Mouse (Mus musculus): ENCODE data around the gene Polr3c.
A peak's percentile ranks its signal among the peaks of the same experiment; 100 is the strongest.
"Not testable (repeated sequence)": the region's sequence is repeated elsewhere in the genome, so short reads cannot be mapped to it uniquely, and the experiment has no call there.

The Polr3c gene

GRCm38 (mm10) chr3:96708684-96709064 is 18.8 kb downstream of the Polr3c start:
- no peak for DNase-seq (ENCODE audit: low spot score)

GRCm38 (mm10) chr3:96707903-96708683 is 19.3 kb downstream of the Polr3c start, which contains the start of gene Nudt17:
Gene Nudt17 (minus strand): TSS chr3:96708562.
- DNase-seq (ENCODE audit: low spot score): peak; percentile 85

- no peak for DNase-seq (ENCODE audit: low spot score)
Observed at GRCm38 (mm10) chr3:96706984-96707383, 20.4 kb downstream of the Polr3c start.

- DNase-seq (ENCODE audit: low spot score): no peak
Observed at GRCm38 (mm10) chr3:96706217-96706616, 21.2 kb downstream of the Polr3c start.

DNA sequence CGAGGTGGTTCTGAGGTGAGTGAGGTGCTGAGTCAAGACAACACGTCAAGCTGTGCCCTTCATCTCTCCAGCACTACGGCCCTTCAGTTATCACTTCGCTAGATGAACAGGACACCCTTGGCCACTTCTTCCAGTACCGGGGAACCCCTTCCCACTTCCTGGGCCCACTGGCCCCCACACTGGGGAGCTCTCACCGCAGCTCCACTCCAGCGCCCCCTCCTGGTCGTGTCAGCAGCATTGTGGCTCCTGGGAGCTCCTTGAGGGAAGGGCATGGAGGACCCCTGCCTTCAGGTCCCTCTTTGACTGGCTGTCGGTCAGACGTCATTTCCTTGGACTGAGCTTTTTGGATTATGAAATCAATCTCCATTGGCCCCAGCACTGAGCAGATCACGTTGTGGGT is 22.6 kb downstream of the Polr3c start:
- no peak for DNase-seq (ENCODE audit: low spot score)

- no peak for DNase-seq (ENCODE audit: low spot score)
Observed at GRCm38 (mm10) chr3:96701003-96701402, 26.4 kb downstream of the Polr3c start.

DNA sequence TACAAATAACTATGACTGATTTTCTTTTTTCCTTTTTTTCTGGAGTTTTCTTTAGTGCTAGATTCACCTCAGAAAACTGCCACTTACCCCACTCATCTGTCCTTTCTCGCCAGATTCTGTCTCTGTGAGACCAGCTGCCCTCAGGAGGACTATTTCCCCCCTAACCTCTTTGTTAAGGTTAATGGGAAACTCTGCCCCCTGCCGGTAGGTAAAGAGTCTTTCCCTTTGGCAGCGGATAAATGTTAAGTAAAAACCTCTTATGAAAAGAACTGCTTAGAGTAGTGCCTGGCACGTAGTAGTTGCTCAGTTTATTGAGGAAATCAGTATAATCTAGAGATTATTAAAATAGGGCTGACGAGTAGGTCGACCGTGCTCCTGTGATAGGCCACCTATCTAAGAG is 27.1 kb downstream of the Polr3c start:
- DNase-seq (ENCODE audit: low spot score): peak; percentile 29

DNA sequence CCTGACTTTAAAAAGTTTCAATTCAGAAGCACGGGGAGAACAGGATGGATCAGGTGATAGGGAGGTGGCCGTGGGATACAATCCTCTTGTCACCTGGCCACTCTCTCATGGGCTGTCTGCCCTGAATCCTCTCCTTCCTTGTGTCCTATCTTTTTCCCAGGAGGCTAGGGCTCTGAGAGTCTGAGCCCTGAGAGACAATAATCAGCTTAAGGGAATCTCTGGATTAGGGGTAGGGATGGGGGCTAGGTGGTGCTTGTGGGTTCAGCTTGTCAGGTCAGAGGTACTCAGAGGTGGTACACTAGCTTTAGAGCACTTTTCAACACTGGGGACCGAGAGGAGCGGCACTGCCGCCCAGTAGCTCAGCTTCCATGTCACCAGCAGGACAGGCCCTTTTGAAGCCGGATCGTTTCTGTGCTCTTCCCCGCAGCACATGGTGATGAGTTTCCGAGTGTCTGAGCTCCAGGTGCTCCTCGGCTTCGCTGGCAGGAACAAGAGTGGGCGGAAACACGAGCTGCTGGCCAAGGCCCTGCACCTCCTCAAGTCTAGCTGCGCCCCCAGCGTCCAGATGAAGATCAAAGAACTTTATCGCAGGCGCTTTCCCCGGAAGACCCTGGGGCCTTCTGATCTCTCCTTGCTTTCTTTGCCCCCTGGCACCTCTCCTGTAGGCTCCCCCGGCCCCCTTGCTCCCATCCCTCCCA is 28.3 kb downstream of the Polr3c start:
- no peak for DNase-seq (ENCODE audit: low spot score)

- peak; percentile 94 for DNase-seq (ENCODE audit: low spot score)
Observed at GRCm38 (mm10) chr3:96696766-96697732, 30.4 kb downstream of the Polr3c start.

DNA sequence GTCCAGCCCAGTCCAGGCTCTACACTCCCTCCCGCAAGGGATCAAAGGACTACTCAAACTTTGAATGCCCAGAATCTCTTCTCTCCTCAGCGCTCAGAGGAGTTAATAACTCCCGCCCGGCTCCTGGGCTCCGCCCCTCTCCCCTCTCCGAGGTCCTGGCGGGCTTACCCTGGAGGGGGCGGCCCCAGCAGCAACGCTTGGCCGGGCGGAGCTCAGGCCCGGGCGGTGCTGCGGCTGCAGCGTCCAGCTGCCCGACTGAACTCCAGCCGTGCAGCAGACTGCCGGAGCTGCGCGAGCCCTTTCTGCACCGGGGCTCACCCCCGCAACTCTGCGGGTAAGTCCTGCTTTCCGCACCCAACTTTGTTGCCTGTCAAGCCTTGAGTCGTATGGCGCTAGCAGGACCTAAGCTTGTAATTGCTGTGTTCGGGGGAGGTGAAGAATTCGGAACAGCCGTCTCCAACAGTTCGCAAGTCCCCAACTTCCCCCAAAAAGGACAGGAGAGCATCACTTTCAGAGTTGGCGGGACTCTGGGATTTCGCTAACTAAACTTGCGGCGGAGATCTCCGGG is 31.1 kb downstream of the Polr3c start, which contains the start of gene Pias3:
Pias3 (plus strand) TSS at position 187 of the 568 bp plus-strand sequence.
- DNase-seq (ENCODE audit: low spot score): peak; percentile 89

- DNase-seq (ENCODE audit: low spot score): no peak
Observed at GRCm38 (mm10) chr3:96693579-96693978, 33.8 kb downstream of the Polr3c start.

GRCm38 (mm10) chr3:96692506-96692905 is 34.9 kb downstream of the Polr3c start:
- DNase-seq (ENCODE audit: low spot score): peak; percentile 28

- no peak for DNase-seq (ENCODE audit: low spot score)
Observed at GRCm38 (mm10) chr3:96690298-96690697, 37.1 kb downstream of the Polr3c start.

DNA sequence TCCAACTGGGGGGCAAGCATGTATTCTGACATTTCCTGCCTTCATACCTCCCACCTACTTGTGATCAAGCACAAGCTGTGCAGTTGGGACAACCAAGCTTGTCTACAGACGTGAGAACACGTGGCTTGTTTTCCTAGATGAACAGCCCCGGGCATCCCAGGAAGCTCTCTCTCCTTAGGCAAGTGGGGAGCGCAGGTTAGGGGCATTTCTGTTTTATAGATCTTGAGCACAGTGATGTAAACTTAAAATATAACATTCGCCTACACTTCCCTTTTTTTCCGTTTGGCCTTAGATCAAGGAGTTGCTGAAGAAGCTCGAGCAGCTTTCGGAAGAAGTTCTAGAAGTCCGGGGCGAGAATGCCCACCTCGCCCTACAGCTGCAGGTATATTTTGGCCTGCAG is 38.6 kb downstream of the Polr3c start:
- no peak for DNase-seq (ENCODE audit: low spot score)

- not testable (repeated sequence) for DNase-seq (ENCODE audit: low spot score)
Observed at GRCm38 (mm10) chr3:96686057-96686456, 41.4 kb downstream of the Polr3c start.

DNA sequence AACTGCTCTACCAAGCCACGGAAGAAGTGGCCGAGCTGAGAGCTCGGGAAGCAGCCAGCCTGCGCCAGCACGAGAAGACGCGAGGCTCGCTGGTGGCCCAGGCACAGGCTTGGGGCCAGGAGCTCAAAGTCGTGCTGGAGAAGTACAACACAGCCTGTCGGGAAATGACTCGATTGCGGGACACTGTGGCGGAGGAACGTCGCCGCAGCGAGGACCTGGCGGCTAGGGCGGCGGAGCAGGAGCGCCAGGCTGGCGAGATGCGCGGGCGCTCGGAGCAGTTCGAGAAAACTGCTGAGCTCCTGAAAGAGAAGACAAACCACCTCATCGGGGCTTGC is 42.6 kb downstream of the Polr3c start:
- no peak for DNase-seq (ENCODE audit: low spot score)

GRCm38 (mm10) chr3:96684151-96684821 is 43.1 kb downstream of the Polr3c start:
- no peak for DNase-seq (ENCODE audit: low spot score)

- no peak for DNase-seq (ENCODE audit: low spot score)
Observed at GRCm38 (mm10) chr3:96683496-96683895, 43.9 kb downstream of the Polr3c start.

- DNase-seq (ENCODE audit: low spot score): no peak
Observed at GRCm38 (mm10) chr3:96680269-96680956, 47.0 kb downstream of the Polr3c start.

DNA sequence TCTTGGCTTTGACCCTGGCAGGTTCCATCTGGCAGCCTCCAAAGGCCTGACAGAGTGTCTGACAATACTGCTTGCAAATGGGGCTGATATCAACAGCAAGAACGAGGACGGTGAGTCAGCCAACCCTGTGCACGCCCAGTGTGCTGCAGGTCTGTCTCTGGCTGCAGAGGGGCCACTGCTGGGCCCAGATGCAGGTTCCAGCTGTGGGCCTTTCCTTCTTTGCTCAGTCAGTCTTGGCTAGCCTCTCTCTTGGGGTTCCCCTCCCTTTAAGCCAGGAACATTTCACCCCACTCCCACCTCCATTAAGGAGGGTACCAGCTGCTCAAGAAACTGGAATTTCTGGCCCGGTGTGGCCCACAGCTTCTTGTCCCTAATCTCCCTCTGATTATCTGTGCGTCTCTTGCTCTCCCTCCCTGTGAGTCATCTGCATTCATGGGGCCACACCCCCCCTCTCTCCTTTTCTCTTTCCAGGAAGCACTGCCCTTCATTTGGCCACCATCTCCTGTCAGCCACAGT is 48.2 kb downstream of the Polr3c start:
- peak; percentile 61 for DNase-seq (ENCODE audit: low spot score)

- no peak for DNase-seq (ENCODE audit: low spot score)
Observed at GRCm38 (mm10) chr3:96678456-96678855, 49.0 kb downstream of the Polr3c start.

All from MN1 (cell line).